Mouse (Mus musculus) cortical plate, adult 2 months (tissue): ENCODE measurements at regions not wholly inside any gene's neighbourhood (a gene's known extent, or its start where the extent isn't known, plus 50 kb on each side); places are given as distances from the start of the nearest gene placed in this dataset.

Source experiments
- CTCF ChIP-seq: fragments of 200-500 bp; IDR thresholded peaks from 2 replicates; pipeline ENCODE4 v1.5.1; 2011; ENCODE audit warnings: mild to moderate bottlenecking, control low read depth, low read length; ENCODE audit not compliant: insufficient read depth; ENCODE audit errors: extremely low read depth
- POLR2A ChIP-seq: fragments of 200-500 bp; IDR thresholded peaks from 2 replicates; pipeline ENCODE4 v1.6.1; 2011; ENCODE audit warnings: mild to moderate bottlenecking, low read length, control low read depth; ENCODE audit not compliant: insufficient read depth; ENCODE audit errors: extremely low read depth

GRCm38 (mm10) chr12:97759116-97759515 lies 500.1 kb downstream of the Galc start:
- TF ChIP-seq CTCF (no peak), POLR2A (no peak)
